Mouse (Mus musculus) midbrain, embryonic 14.5 days (tissue): ENCODE data around the gene Rnf216. TPM values are rescaled to one million over a fixed set of nuclear protein-coding genes. Genes with fewer than 3 reads are reported as not detected.
A peak's percentile ranks its signal among the peaks of the same experiment; 100 is the strongest.
"Not testable (repeated sequence)": the region's sequence is repeated elsewhere in the genome, so short reads cannot be mapped to it uniquely, and the experiment has no call there.

Source experiments
- ATAC-seq: fragments of 200-750 bp; cut with Nextera tagmentation; 2 replicates; pipeline ENCODE4 v1.8.0; 2017; ENCODE audit warnings: moderate number of reproducible peaks, moderate library complexity; ENCODE audit not compliant: low FRiP score, low TSS enrichment
- DNase-seq: peaks from one replicate; pipeline ENCODE4 v3.0.0-alpha.2; 2015
- H3K27ac ChIP-seq: fragments of 300-500 bp; sonication (generic); replicated peaks from 2 replicates; pipeline ENCODE4 v1.5.1; 2014; ENCODE audit warnings: mild to moderate bottlenecking, low read depth, low read length, moderate library complexity
- H3K27me3 ChIP-seq: fragments of 300-500 bp; sonication (generic); 2 replicates; pipeline ENCODE4 v1.6.1; 2014; ENCODE audit warnings: low read length, control low read depth, mixed read lengths; ENCODE audit not compliant: control insufficient read depth, insufficient read depth
- H3K36me3 ChIP-seq: fragments of 300-500 bp; sonication (generic); 2 replicates; pipeline ENCODE4 v1.6.1; 2014; ENCODE audit warnings: low read length, control low read depth; ENCODE audit not compliant: control insufficient read depth, insufficient read depth
- H3K4me1 ChIP-seq: fragments of 300-500 bp; sonication (generic); 2 replicates; pipeline ENCODE4 v1.6.1; 2014; ENCODE audit warnings: mild to moderate bottlenecking, antibody characterized with exemption, low read length, control low read depth; ENCODE audit not compliant: control insufficient read depth, insufficient read depth
- H3K4me2 ChIP-seq: fragments of 300-500 bp; sonication (generic); 2 replicates; pipeline ENCODE4 v1.6.1; 2014; ENCODE audit warnings: mild to moderate bottlenecking, low read length, moderate library complexity
- H3K4me3 ChIP-seq: fragments of 300-500 bp; sonication (generic); replicated peaks from 2 replicates; pipeline ENCODE4 v1.5.1; 2014; ENCODE audit warnings: low read depth, low read length
- H3K9ac ChIP-seq: fragments of 300-500 bp; sonication (generic); replicated peaks from 2 replicates; pipeline ENCODE4 v1.6.1; 2014; ENCODE audit warnings: mild to moderate bottlenecking, low read length, moderate library complexity
- H3K9me3 ChIP-seq: fragments of 300-500 bp; sonication (generic); 2 replicates; pipeline ENCODE4 v1.6.1; 2016; ENCODE audit warnings: low read length, control low read depth, mixed read lengths; ENCODE audit not compliant: control insufficient read depth
- WGBS: fragments of 180-500 bp; shearing (Covaris S2); extraction: QIAGEN DNeasy Blood & Tissue Kit; methylation state at CpG from one replicate; pipeline ENCODE4 v1.1.7; 2014; 5-methylcytosine and 5-hydroxymethylcytosine counted together
- polyA plus RNA-seq: library from polyadenylated mRNA; unstranded; fragments of >200 nt; fragmentation: Nextera tagmentation; extraction: Ambion mirVana; gene quantifications from 2 replicates; pipeline ENCODE4 v1.2.1, GENCODE M21; 2014

The Rnf216 gene
- polyA plus RNA-seq, 1 experiment from 2014 or later, result 32.1 TPM

DNA sequence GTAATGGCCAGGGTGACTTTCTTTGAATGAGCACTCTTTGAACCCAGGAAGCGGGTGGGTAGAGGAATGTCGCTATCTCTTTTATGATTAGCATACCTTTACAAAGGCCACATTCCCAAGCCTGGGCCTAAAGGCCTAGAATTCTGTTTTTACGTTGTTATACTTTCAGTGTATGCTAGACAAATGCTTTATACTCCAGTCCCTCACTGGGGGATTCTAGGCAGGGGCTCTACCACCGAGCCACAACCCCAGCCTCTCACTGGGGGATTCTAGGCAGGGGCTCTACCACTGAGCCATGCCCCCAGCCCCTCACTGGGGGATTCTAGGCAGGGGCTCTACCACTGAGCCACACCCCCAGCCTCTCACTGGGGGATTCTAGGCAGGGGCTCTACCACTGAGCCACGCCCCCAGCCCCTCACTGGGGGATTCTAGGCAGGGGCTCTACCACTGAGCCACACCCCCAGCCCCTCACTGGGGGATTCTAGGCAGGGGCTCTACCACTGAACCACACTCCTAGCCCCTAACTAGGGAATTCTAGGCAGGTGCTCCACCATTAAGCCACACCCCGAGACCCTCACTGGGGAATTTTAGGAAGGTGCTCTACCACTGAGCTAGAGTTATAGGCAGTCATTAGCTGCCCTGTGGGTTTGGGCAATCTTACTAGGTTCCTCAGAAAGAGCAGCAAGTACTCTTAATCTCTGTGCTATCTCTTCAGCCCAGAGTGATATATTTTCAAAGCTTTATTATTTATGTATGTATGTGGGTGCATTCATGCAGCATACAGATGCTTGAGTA is 21.6 kb upstream of the Rnf216 start:
- H3K4me2 ChIP-seq, H3K27ac ChIP-seq, ATAC-seq, H3K9me3 ChIP-seq, H3K36me3 ChIP-seq, H3K4me1 ChIP-seq, DNase-seq, H3K27me3 ChIP-seq, H3K4me3 ChIP-seq, H3K9ac ChIP-seq: not testable (repeated sequence)
- 78% methylated on average over 3 of the region's 6 CpGs for WGBS

DNA sequence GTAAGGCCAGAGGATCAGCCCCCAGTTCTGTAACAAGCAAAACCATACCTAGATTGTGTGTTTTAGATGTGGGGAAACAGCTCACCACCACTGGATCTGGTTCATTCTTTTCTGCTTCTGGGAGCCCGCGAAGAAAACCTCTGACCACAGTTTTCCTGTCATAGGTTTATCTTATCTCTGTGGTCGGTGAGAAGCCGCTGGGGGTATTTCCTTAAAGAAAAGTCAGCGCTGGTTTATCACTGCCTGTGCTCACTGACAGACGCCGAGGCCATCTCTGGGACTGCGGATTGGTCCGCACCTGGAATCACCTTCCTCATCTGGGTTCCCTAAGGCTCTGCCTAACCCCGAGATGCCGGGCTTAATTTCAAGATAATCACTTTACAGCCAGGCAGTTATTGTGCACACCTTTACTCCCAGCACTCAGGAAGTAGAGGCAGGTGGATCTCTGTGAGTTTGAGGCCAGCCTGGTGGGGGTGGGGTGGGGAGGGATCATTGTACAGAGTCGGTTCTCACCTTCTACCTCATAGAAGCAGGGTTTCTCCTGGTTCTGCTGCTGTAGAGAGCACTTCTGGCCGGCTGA is 20.2 kb upstream of the Rnf216 start:
- 88% methylated on average over 13 of the region's 13 CpGs for WGBS

GRCm38 (mm10) chr5:143130342-143130741 is 17.5 kb upstream of the Rnf216 start:
- H3K9me3 ChIP-seq, result peaks cover 8% of the 10 kb centered on the region; the same call in 1 of the 2 replicates
- DNase-seq (no peak), ATAC-seq (no peak)

More for the DNA sequence above, 20.2 kb upstream of the Rnf216 start:
- Histone ChIP-seq H3K4me2 (no peak overlapping the region), H3K27me3 (no peaks in the 10 kb centered on the region), H3K4me1 (no peaks in the 10 kb centered on the region), H3K9ac (no peak overlapping the region), H3K9me3 (peaks cover 8% of the 10 kb centered on the region; the same call in 1 of the 2 replicates), H3K27ac (no peak overlapping the region), H3K4me3 (no peak overlapping the region), H3K36me3 (no peaks in the 10 kb centered on the region)
- ATAC-seq (no peak), DNase-seq (no peak)

GRCm38 (mm10) chr5:143129101-143129500 is 16.3 kb upstream of the Rnf216 start:
- H3K4me1 ChIP-seq, result peaks cover 8% of the 10 kb centered on the region
- ATAC-seq (no peak), DNase-seq (no peak)
- no peak overlapping the region for H3K9ac ChIP-seq
- no peaks in the 10 kb centered on the region for H3K27me3 ChIP-seq
- WGBS, result 90% methylated on average over 16 of the region's 16 CpGs
- H3K36me3 ChIP-seq, result no peaks in the 10 kb centered on the region
- no peak overlapping the region for H3K27ac ChIP-seq
- H3K4me3 ChIP-seq, result no peak overlapping the region
- H3K9me3 ChIP-seq, result peaks cover 8% of the 10 kb centered on the region; the same call in 1 of the 2 replicates
- H3K4me2 ChIP-seq, result no peak overlapping the region

More at GRCm38 (mm10) chr5:143130342-143130741, 17.5 kb upstream of the Rnf216 start:
- no peaks in the 10 kb centered on the region for H3K27me3 ChIP-seq
- WGBS, result 95% methylated on average over 7 of the region's 7 CpGs
- no peak overlapping the region for H3K4me2 ChIP-seq
- no peak overlapping the region for H3K27ac ChIP-seq
- no peaks in the 10 kb centered on the region for H3K36me3 ChIP-seq
- peaks cover 2% of the 10 kb centered on the region; the same call in 1 of the 2 replicates for H3K4me1 ChIP-seq
- H3K4me3 ChIP-seq, result no peak overlapping the region
- H3K9ac ChIP-seq, result no peak overlapping the region

DNA sequence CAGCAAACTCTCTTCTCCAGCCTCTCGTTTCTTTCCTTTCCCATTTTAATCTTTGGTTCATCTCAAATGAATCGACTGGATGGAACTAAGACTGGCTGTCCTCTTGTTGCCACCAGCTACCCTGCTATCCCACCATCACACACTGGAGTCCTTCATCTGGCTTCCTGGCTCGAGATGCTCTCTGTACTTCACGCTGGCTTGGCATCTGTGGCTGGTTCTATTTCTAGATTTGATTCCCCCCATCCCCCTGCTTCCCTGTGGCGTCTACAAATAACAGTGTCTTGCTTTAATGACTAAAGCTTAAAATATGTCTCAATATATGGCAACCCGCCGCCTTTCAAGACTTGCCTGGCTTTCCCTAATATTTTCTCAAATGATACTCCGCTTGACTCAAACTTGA is 15.0 kb upstream of the Rnf216 start:
- no peak overlapping the region for H3K27ac ChIP-seq
- no peak for ATAC-seq
- H3K9ac ChIP-seq, result no peak overlapping the region
- WGBS, result 86% methylated on average over 8 of the region's 8 CpGs
- DNase-seq, result no peak
- H3K4me3 ChIP-seq, result no peak overlapping the region
- no peak overlapping the region for H3K4me2 ChIP-seq
- peaks cover 8% of the 10 kb centered on the region; the same call in 1 of the 2 replicates for H3K9me3 ChIP-seq
- H3K36me3 ChIP-seq, result no peaks in the 10 kb centered on the region
- H3K27me3 ChIP-seq, result no peaks in the 10 kb centered on the region
- peaks cover 8% of the 10 kb centered on the region for H3K4me1 ChIP-seq

- Histone ChIP-seq H3K4me1 (peaks cover 8% of the 10 kb centered on the region), H3K9ac (no peak overlapping the region), H3K9me3 (peaks cover 8% of the 10 kb centered on the region; the same call in 1 of the 2 replicates), H3K27me3 (no peaks in the 10 kb centered on the region), H3K36me3 (no peaks in the 10 kb centered on the region), H3K4me3 (no peak overlapping the region), H3K4me2 (no peak overlapping the region), H3K27ac (0 out of 2 replicates have a peak overlapping the region, but pooled peaks have one; percentile 37)
- DNase-seq (no peak), ATAC-seq (no peak)
- WGBS, result 72% methylated on average over 4 of the region's 4 CpGs
These were observed 14.1 kb upstream of the Rnf216 start for GRCm38 (mm10) chr5:143126908-143127307.

DNA sequence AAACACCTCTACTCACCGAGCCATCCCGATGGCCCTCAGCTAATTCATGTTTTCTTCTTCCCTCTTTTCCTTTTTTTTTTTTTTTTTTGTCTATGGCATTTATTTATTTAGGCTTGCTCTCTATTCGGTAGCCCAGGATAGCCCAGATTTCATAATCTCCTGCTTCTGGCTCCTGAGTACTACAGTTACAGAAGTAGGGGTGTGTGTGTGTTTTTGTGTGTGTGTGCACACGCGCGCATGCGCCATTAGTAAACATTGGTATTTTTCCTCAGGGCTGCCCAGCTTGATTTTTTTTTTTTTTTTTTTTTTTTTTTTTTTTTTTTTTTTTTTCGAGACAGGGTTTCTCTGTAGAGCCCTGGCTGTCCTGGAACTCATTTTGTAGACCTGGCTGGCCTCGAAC is 13.3 kb upstream of the Rnf216 start:
- H3K4me3 ChIP-seq, result no peak overlapping the region
- no peaks in the 10 kb centered on the region for H3K27me3 ChIP-seq
- no peak overlapping the region for H3K9ac ChIP-seq
- no peaks in the 10 kb centered on the region for H3K36me3 ChIP-seq
- peak overlapping the region; percentile 83 for H3K27ac ChIP-seq
- DNase-seq (peak; percentile 3), ATAC-seq (no peak)
- no peak overlapping the region; the same call in 1 of the 2 replicates for H3K4me2 ChIP-seq
- peaks cover 8% of the 10 kb centered on the region for H3K4me1 ChIP-seq
- peaks cover 8% of the 10 kb centered on the region; the same call in 1 of the 2 replicates for H3K9me3 ChIP-seq
- whole genome bisulfite sequencing, result 82% methylated on average over 9 of the region's 9 CpGs

DNA sequence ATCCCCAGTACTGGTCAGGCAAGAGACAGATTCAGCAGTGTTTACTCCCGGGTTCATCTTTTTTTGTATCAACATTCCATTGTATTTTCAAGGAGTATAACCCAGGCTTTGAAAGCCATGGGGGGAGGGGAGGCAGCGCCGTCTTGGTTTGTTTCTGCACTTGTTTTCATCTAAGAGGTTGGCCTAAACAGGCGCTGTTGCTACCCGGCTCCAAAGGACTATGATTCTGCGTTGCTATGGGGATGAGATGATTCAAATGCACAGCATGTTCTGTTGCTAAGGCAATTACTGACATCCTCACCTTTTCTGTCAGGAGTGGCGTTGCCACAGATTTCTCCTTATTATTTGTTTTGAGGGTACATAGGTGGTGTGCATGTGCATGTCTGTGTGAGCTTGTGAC is 12.8 kb upstream of the Rnf216 start:
- WGBS, result 13% methylated on average over 7 of the region's 7 CpGs
- Histone ChIP-seq H3K4me1 (peaks cover 8% of the 10 kb centered on the region), H3K4me2 (peak overlapping the region; percentile 6; the same call in 1 of the 2 replicates), H3K4me3 (no peak overlapping the region), H3K36me3 (no peaks in the 10 kb centered on the region), H3K9me3 (peaks cover 8% of the 10 kb centered on the region; the same call in 1 of the 2 replicates), H3K9ac (no peak overlapping the region; the same call in 1 of the 2 replicates), H3K27me3 (no peaks in the 10 kb centered on the region), H3K27ac (peak overlapping the region; percentile 83)
- peak; percentile 34; the same call in 1 of the 2 replicates for ATAC-seq
- peak; percentile 84 for DNase-seq
